Mouse (Mus musculus) embryonic facial prominence, embryonic 12.5 days (tissue): ENCODE data around the gene Adra2b. TPM values are rescaled to one million over a fixed set of nuclear protein-coding genes. Genes with fewer than 3 reads are reported as not detected.

Source experiments
- ATAC-seq: fragments of 200-750 bp; cut with Nextera tagmentation; 2 replicates; pipeline ENCODE4 v1.8.0; 2017; ENCODE audit not compliant: insufficient number of reproducible peaks, insufficient read depth, low FRiP score, low TSS enrichment
- H3K27ac ChIP-seq: fragments of 300-500 bp; sonication (generic); 2 replicates; pipeline ENCODE4 v1.5.1; 2016; ENCODE audit warnings: mild to moderate bottlenecking
- H3K27me3 ChIP-seq: fragments of 300-500 bp; sonication (generic); 2 replicates; pipeline ENCODE4 v1.6.1; 2016; ENCODE audit warnings: mild to moderate bottlenecking, moderate library complexity
- H3K36me3 ChIP-seq: fragments of 300-500 bp; sonication (generic); 2 replicates; pipeline ENCODE4 v1.6.1; 2016; ENCODE audit warnings: mild to moderate bottlenecking
- H3K4me1 ChIP-seq: fragments of 300-500 bp; sonication (generic); 2 replicates; pipeline ENCODE4 v1.6.1; 2016
- H3K4me2 ChIP-seq: fragments of 300-500 bp; sonication (generic); replicated peaks from 2 replicates; pipeline ENCODE4 v1.6.1; 2016; ENCODE audit warnings: mild to moderate bottlenecking, moderate library complexity
- H3K4me3 ChIP-seq: fragments of 300-500 bp; sonication (generic); 2 replicates; pipeline ENCODE4 v1.5.1; 2016; ENCODE audit warnings: mild to moderate bottlenecking
- H3K9ac ChIP-seq: fragments of 300-500 bp; sonication (generic); 2 replicates; pipeline ENCODE4 v1.6.1; 2016; ENCODE audit warnings: mild to moderate bottlenecking, moderate library complexity
- H3K9me3 ChIP-seq: fragments of 300-500 bp; sonication (generic); 2 replicates; pipeline ENCODE4 v1.6.1; 2016; ENCODE audit warnings: mild to moderate bottlenecking, moderate library complexity
- WGBS: fragments of 180-500 bp; shearing (Covaris S2); methylation state at CpG from one replicate; pipeline ENCODE4 v1.1.7; 2016; 5-methylcytosine and 5-hydroxymethylcytosine counted together
- polyA plus RNA-seq: library from polyadenylated mRNA; unstranded; fragments of >200 nt; fragmentation: Nextera tagmentation; extraction: Ambion mirVana; gene quantifications from 2 replicates; pipeline ENCODE4 v1.2.1, GENCODE M21; 2016

Adra2b gene
- polyA plus RNA-seq, 1 experiment from 2014 or later, result 1.7 TPM

GRCm38 (mm10) chr2:127391323-127391722 is 28.3 kb downstream of the Adra2b start:
- 60% methylated on average over 3 of the region's 3 CpGs for WGBS
- Histone ChIP-seq H3K9ac (no peak overlapping the region), H3K4me1 (no peaks in the 10 kb centered on the region), H3K4me3 (no peak overlapping the region), H3K27me3 (no peaks in the 10 kb centered on the region), H3K9me3 (no peaks in the 10 kb centered on the region), H3K4me2 (no peak overlapping the region), H3K36me3 (no peaks in the 10 kb centered on the region), H3K27ac (no peak overlapping the region)
- ATAC-seq, result no peak

- H3K4me2 ChIP-seq, result no peak overlapping the region
- H3K36me3 ChIP-seq, result no peaks in the 10 kb centered on the region
- H3K4me3 ChIP-seq, result no peak overlapping the region
- ATAC-seq, result no peak
- no peak overlapping the region for H3K27ac ChIP-seq
- no peaks in the 10 kb centered on the region for H3K4me1 ChIP-seq
- H3K9ac ChIP-seq, result no peak overlapping the region
- H3K9me3 ChIP-seq, result no peaks in the 10 kb centered on the region
- H3K27me3 ChIP-seq, result no peaks in the 10 kb centered on the region
- 72% methylated on average over 5 of the region's 5 CpGs for WGBS
Observed at GRCm38 (mm10) chr2:127394606-127395161, 31.7 kb downstream of the Adra2b start.

DNA sequence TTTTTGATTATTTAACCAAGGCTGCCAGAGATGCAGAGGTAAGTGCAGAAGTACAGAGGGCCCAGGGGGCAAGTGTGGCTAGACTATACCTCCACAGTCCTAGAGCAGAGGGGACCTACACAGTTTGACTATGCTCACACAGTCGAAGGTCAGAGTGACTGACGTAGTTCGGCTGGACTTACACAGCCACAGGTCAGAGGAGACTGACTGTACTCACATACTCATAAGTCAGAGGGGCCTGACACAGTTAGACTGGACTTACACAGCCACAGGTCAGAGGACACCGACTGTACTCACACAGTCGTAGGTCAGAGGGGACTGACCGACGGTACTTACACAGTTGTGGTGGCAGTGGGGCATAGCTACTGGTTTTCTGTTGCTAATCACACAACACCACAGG is 35.7 kb downstream of the Adra2b start:
- 87% methylated on average over 7 of the region's 7 CpGs for WGBS
- Histone ChIP-seq H3K9ac (no peak overlapping the region), H3K9me3 (no peaks in the 10 kb centered on the region), H3K27me3 (no peaks in the 10 kb centered on the region), H3K4me2 (no peak overlapping the region), H3K27ac (no peak overlapping the region), H3K4me1 (no peaks in the 10 kb centered on the region), H3K36me3 (no peaks in the 10 kb centered on the region), H3K4me3 (no peak overlapping the region)
- ATAC-seq, result no peak

GRCm38 (mm10) chr2:127411126-127411525 is 48.1 kb downstream of the Adra2b start:
- Histone ChIP-seq H3K9me3 (no peaks in the 10 kb centered on the region), H3K9ac (no peak overlapping the region), H3K4me1 (no peaks in the 10 kb centered on the region), H3K27ac (no peak overlapping the region), H3K4me2 (no peak overlapping the region), H3K36me3 (no peaks in the 10 kb centered on the region), H3K4me3 (no peak overlapping the region), H3K27me3 (no peaks in the 10 kb centered on the region)
- ATAC-seq, result no peak
- WGBS, result 87% methylated on average over 6 of the region's 6 CpGs

- H3K27me3 ChIP-seq, result no peaks in the 10 kb centered on the region
- no peak overlapping the region for H3K9ac ChIP-seq
- 73% methylated on average over 10 of the region's 10 CpGs for WGBS
- ATAC-seq, result no peak
- no peak overlapping the region for H3K4me3 ChIP-seq
- no peaks in the 10 kb centered on the region for H3K4me1 ChIP-seq
- no peaks in the 10 kb centered on the region for H3K9me3 ChIP-seq
- H3K4me2 ChIP-seq, result no peak overlapping the region
- no peaks in the 10 kb centered on the region for H3K36me3 ChIP-seq
- no peak overlapping the region for H3K27ac ChIP-seq
Observed at GRCm38 (mm10) chr2:127415806-127416205, 52.8 kb downstream of the Adra2b start.

DNA sequence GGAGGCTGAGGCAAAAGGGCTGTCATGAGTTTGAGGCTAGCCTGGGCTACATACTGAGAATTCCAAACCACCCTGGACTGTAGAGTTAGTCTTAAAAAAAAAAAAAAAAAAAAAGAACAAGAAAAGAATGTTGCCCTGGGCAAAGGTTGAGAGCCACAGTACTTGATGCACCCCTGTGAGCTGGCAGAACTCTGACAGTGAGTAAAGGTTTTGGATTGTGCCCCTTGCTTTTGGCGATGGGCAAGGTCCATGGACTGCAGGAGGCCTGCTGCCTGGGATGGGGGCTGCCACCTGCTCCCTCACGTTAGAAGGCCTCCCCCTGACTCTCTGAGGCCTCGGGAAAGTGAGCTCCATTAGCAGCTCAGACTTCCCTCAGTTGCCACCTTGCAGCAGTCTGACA is 53.7 kb downstream of the Adra2b start:
- Histone ChIP-seq H3K9me3 (no peaks in the 10 kb centered on the region), H3K27me3 (no peaks in the 10 kb centered on the region), H3K4me1 (no peaks in the 10 kb centered on the region), H3K4me3 (no peak overlapping the region), H3K4me2 (no peak overlapping the region), H3K27ac (no peak overlapping the region), H3K9ac (no peak overlapping the region), H3K36me3 (no peaks in the 10 kb centered on the region)
- no peak for ATAC-seq
- WGBS, result 50% methylated on average over 3 of the region's 3 CpGs

Other genes with a start within 250 kb of the Adra2b start
- 91.3 and 96.2 TPM in 2 replicates for gene Ncaph, start 229.3 kb upstream of the Adra2b start, polyA plus RNA-seq
- gene Itpripl1, start 219.8 kb upstream of the Adra2b start, polyA plus RNA-seq, result 18.8 and 22.1 TPM in 2 replicates
- 2.4 and 2.9 TPM in 2 replicates for gene 1810024B03Rik, start 154.9 kb upstream of the Adra2b start, polyA plus RNA-seq
- gene Snrnp200, start 154.8 kb upstream of the Adra2b start, polyA plus RNA-seq, result 88.2 and 89.1 TPM in 2 replicates
- gene Ciao1, start 115.4 kb upstream of the Adra2b start, polyA plus RNA-seq, result 55.7 and 57.1 TPM in 2 replicates
- gene Tmem127, start 115.3 kb upstream of the Adra2b start, polyA plus RNA-seq, result 28.1 and 31.3 TPM in 2 replicates
- gene Stard7, start 93.0 kb upstream of the Adra2b start, polyA plus RNA-seq, result 82.5 and 87.3 TPM in 2 replicates
- gene Dusp2, start 27.0 kb upstream of the Adra2b start, polyA plus RNA-seq, result 5.8 and 7.9 TPM in 2 replicates
- gene Astl, start 24.6 kb upstream of the Adra2b start, polyA plus RNA-seq, result 0.19 TPM in 1 of 2 replicates, not detected in the other
- 0.19 and 0.22 TPM in 2 replicates for gene Gpat2, start 62.0 kb downstream of the Adra2b start, polyA plus RNA-seq
- gene Fahd2a, start 81.4 kb downstream of the Adra2b start, polyA plus RNA-seq, result 27.5 and 27.7 TPM in 2 replicates
- gene Kcnip3, start 158.9 kb downstream of the Adra2b start, polyA plus RNA-seq, result 2.2 TPM in 2 replicates
- 1.4 and 1.8 TPM in 2 replicates for gene Prom2, start 178.3 kb downstream of the Adra2b start, polyA plus RNA-seq
- 7.3 and 7.5 TPM in 2 replicates for gene Zfp661, start 223.9 kb downstream of the Adra2b start, polyA plus RNA-seq
- 139 TPM in 2 replicates for gene Mrps5, start 224.0 kb downstream of the Adra2b start, polyA plus RNA-seq